Mouse (Mus musculus) adipose tissue, adult 10 weeks (tissue): Measurements from ENCODE around the gene Stx16. TPM values are rescaled to one million over a fixed set of nuclear protein-coding genes. Genes with fewer than 3 reads are reported as not detected.

ENCODE experiments used
- polyA plus RNA-seq: library from polyadenylated mRNA; stranded (reverse); fragments of 350-450 nt; fragmentation: Illumina TruSeq; extraction: RNeasy Lipid Tissue Mini Kit (QIAGEN cat#74804); gene quantifications from one replicate; pipeline ENCODE4 v1.2.3, GENCODE M21; 2014; ENCODE audit warnings: low read depth, low replicate concordance

Gene Stx16
- 54.5 TPM for polyA plus RNA-seq

GRCm38 (mm10) chr2:174075673-174076432 lies at the start of gene Stx16:
Gene Stx16, plus strand, starts transcription at chr2:174076308.

GRCm38 (mm10) chr2:174109991-174110782 lies 34.1 kb downstream of the Stx16 start, which contains the start of gene Npepl1:
Gene Npepl1, plus strand, starts transcription at chr2:174110349.

Other genes starting within 250 kb of the Stx16 start
- 45.9 TPM for gene Npepl1, start 34.0 kb downstream of the Stx16 start, polyA plus RNA-seq
- 964 TPM for gene Gnas, start 208.0 kb downstream of the Stx16 start, polyA plus RNA-seq